Mouse (Mus musculus) erythroblast, embryonic 14.5 days (primary cell): ENCODE measurements at regions not wholly inside any gene's neighbourhood (a gene's known extent, or its start where the extent isn't known, plus 50 kb on each side); places are given as distances from the start of the nearest gene placed in this dataset.

Source experiments
- GATA1 ChIP-seq: IDR thresholded peaks from 2 replicates; pipeline ENCODE4 v1.6.1; 2012; ENCODE audit warnings: low read length, inconsistent platforms, mixed read lengths
- TAL1 ChIP-seq: IDR thresholded peaks from 3 replicates; pipeline ENCODE4 v1.6.1; 2012; ENCODE audit warnings: low read length, inconsistent platforms, mixed read lengths

DNA sequence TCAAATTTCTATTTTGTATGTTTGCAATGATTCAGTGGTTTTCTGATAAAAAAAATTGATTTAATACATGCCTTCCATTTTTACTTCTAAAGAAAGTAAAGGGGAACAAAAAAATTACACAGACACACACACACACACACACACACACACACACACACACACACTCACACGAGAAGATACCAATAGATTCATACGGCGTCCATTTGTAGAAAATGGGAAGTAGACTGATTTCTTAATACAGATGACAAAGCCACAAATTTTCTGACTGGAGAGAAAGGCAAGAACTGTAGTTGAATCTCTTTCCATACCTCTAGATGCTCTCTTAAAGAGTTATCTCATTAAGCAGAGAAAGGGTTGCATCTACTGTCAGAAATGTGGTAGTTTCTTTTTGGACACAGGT lies 424.9 kb upstream of the Dcn start:
- no peak for TF ChIP-seq GATA1
- TF ChIP-seq TAL1, result no peak
